Mouse (Mus musculus): ENCODE data around the gene Crot.

GRCm38 (mm10) chr5:8999108-8999507, 2.0 kb upstream of the Crot start:
- TF ChIP-seq HCFC1 (IDR thresholded peaks at IDR 0.05; ENCODE audit: borderline replicate concordance, insufficient read depth, low read length) (no peak), MAFK (IDR thresholded peaks at IDR 0.05; ENCODE audit: insufficient read depth, low read depth, low read length) (no peak), ZNF384 (IDR thresholded peaks at IDR 0.05; ENCODE audit: low read depth, low read length) (no peak), CHD2 (IDR thresholded peaks at IDR 0.05; ENCODE audit: low read depth, low read length) (no peak)
